Comparison of ENCODE assay signal across 8 mouse cellular contexts in the genomic region with DNA sequence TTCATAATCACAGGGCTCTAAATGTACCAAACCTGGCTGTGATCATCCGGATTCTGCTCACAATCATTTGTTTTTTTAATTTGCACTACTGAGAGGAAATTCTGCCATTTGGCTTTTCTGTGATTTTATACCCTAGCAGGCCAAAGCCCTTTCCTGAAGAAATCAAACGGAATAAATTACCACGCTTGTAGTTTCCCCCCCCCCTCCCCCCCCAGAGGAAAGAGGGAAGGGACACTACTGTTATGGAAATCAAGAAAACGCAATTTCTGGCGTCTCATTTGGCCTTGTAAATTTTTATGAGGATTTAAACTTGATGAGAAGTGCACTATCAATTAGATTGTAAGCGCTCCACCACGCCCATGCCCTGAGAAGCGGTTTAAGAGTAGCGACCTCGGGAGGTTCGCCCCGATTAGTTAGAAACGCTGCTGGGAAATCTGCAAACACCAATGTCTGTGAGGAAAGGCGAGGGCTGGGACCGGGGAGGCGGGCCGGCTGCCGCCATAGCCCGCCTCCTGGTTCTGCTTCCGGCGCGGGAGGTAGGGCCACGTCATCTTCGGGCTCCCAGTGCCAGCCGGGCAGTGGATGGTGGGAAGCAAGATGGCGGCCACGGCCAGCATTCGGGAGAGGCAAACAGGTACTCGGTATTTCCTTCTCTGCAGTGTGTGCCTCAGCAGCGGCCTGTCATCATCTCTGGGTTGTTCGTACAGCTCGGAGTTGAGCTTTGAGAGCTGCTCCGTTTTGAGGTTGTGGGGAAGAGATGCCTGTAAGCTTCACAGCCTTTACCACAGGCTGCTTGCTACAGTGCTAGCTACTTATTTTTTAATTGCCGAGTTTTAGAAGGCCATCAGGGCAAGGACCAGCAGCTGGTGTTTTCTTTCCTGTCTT. TPM values are rescaled to one million over a fixed set of nuclear protein-coding genes. Genes with fewer than 3 reads are reported as not detected.
DNase-seq lines count a peak whose midpoint lies in the region; ATAC-seq lines count a peak whose summit lies in the region.

TSS of gene Scfd1 (plus strand) at position 508 of the 885 bp plus-strand sequence.

- DNase-seq in adipocyte (ENCODE audit: low spot score): peak; percentile 95
- DNase-seq in embryo, embryonic 10 days (ENCODE audit: low spot score): peak; percentile 95
- peak; percentile 90 for DNase-seq in gastrocnemius, postnatal 10 days
- DNase-seq in induced T-regulatory cell, adult 2 months (ENCODE audit: low read depth): peak; percentile 96
- DNase-seq in left cerebral cortex, adult 9 months (ENCODE audit: low spot score in 2 of 2): peak; percentile 83 to 93
- peak; percentile 93 for DNase-seq in right cerebral cortex, postnatal 14 days
- peak; percentile 89 to 92 for DNase-seq in urinary bladder, postnatal 36 days (ENCODE audit: low spot score in 2 of 2)

- ATAC-seq in megakaryocyte progenitor cell, adult 5-6 weeks (replicated peaks; ENCODE audit: poor library complexity): peak; percentile 100

RNA-seq across cellular contexts. Expression of gene Scfd1, which starts in this region (rescaled TPM):
- total RNA-seq in gastrocnemius, postnatal 10 days (2021): 10 to 100 TPM; 30.7 to 30.9 TPM
- 74.0 and 75.1 TPM in 2 replicates for total RNA-seq in megakaryocyte progenitor cell, adult 5-6 weeks (2015)
- 89.9 and 98.9 TPM in 2 replicates for total RNA-seq in megakaryocyte progenitor cell, adult 5-6 weeks (2017)

Comparison
In these comparisons a context has a peak if more than half of its experiments do, and no peak if none do; other contexts are left out.
1. Peak in every context shown above with its lines: DNase-seq and ATAC-seq.